Mouse (Mus musculus) lung, embryonic 14.5 days (tissue): ENCODE measurements around the gene Myo1d. TPM values are rescaled to one million over a fixed set of nuclear protein-coding genes. Genes with fewer than 3 reads are reported as not detected.

Experiments used
- ATAC-seq: fragments of 200-750 bp; cut with Nextera tagmentation; 2 replicates; pipeline ENCODE4 v1.8.0; 2017; ENCODE audit warnings: mild to moderate bottlenecking, moderate TSS enrichment, moderate library complexity; ENCODE audit not compliant: insufficient read depth
- DNase-seq: peaks from one replicate; pipeline ENCODE4 v3.0.0-alpha.2; 2015
- H3K27ac ChIP-seq: fragments of 300-500 bp; sonication (generic); 2 replicates; pipeline ENCODE4 v1.5.1; 2014; ENCODE audit warnings: low read depth, mild to moderate bottlenecking, moderate library complexity
- H3K27me3 ChIP-seq: fragments of 300-500 bp; sonication (generic); 2 replicates; pipeline ENCODE4 v1.6.1; 2014; ENCODE audit warnings: low read length, control low read depth; ENCODE audit not compliant: insufficient read depth
- H3K36me3 ChIP-seq: fragments of 300-500 bp; sonication (generic); 2 replicates; pipeline ENCODE4 v1.6.1; 2014; ENCODE audit warnings: control low read depth; ENCODE audit not compliant: insufficient read depth
- H3K4me1 ChIP-seq: fragments of 300-500 bp; sonication (generic); 2 replicates; pipeline ENCODE4 v1.6.1; 2014; ENCODE audit warnings: antibody characterized with exemption, control low read depth; ENCODE audit not compliant: insufficient read depth
- H3K4me2 ChIP-seq: fragments of 300-500 bp; sonication (generic); 2 replicates; pipeline ENCODE4 v1.6.1; 2014; ENCODE audit warnings: mild to moderate bottlenecking
- H3K4me3 ChIP-seq: fragments of 300-500 bp; sonication (generic); 2 replicates; pipeline ENCODE4 v1.5.1; 2014; ENCODE audit warnings: low read depth, low read length
- H3K9ac ChIP-seq: fragments of 300-500 bp; sonication (generic); 2 replicates; pipeline ENCODE4 v1.6.1; 2014
- H3K9me3 ChIP-seq: fragments of 300-500 bp; sonication (generic); 2 replicates; pipeline ENCODE4 v1.6.1; 2016; ENCODE audit warnings: low read depth, low read length, control low read depth
- CTCF ChIP-seq: IDR thresholded peaks from 2 replicates; pipeline ENCODE4 v1.5.1; 2016; ENCODE audit warnings: antibody characterized with exemption, low read depth
- WGBS: fragments of 180-500 bp; shearing (Covaris S2); extraction: QIAGEN DNeasy Blood & Tissue Kit; methylation state at CpG from one replicate; pipeline ENCODE4 v1.1.7; 2014; 5-methylcytosine and 5-hydroxymethylcytosine counted together
- polyA plus RNA-seq: library from polyadenylated mRNA; unstranded; fragments of >200 nt; fragmentation: Nextera tagmentation; extraction: Ambion mirVana; gene quantifications from 2 replicates; pipeline ENCODE4 v1.2.1, GENCODE M21; 2014

Myo1d gene
- polyA plus RNA-seq, 1 experiment from 2014 or later = 16.1 TPM

- Histone ChIP-seq H3K9ac (no peak overlapping the region), H3K27ac (no peak overlapping the region), H3K9me3 (no peaks in the 10 kb centered on the region), H3K4me1 (peaks cover 10% of the 10 kb centered on the region), H3K4me3 (no peak overlapping the region), H3K36me3 (no peaks in the 10 kb centered on the region), H3K4me2 (no peak overlapping the region), H3K27me3 (peaks cover 11% of the 10 kb centered on the region; the same call in 1 of the 2 replicates)
- peak; percentile 52 for DNase-seq
- no peak for ATAC-seq
- TF ChIP-seq CTCF = peak; percentile 63
- 21% methylated on average over 8 of the region's 8 CpGs for WGBS
Measured at GRCm38 (mm10) chr11:80602041-80602458, 177.8 kb downstream of the Myo1d start.

DNA sequence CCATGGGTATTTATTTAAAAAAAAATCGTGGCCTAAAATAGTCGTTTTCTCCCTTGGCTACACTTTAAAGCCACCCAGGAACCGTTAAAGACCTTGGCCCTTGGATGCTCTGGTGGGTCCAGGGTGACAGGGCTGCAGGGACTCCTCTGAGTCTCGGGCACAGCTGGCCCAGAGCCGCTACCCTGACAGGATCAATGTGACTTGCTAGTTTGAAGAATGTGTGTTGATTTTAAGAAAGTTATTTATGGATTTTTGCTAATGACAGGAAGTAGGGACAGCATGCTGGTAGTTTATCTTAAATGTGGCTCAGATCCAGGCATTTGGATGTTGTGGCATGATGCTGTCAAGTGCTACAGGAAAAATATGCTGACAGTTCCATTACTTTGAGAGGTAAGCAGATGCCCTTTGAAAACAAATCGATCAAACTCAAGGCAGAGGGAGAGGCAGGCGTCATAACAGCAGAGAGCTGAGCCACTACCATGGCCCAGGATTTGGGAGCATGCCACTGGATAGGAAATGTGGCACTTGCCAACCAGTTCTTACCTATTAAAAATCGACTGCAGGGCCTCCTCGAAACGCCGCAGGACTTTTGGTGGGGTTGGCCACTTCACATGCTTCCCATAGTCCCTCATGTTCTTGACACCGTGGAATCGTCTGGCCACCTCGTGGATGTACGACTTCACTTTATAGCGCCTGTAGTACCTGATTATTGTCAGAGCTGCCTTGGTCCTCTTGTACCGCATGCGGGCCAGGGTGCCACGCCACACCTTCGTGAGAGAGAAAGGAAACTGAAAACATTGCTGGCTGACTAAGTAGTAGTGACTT lies 178.6 kb downstream of the Myo1d start:
- H3K4me2 ChIP-seq = no peak overlapping the region
- DNase-seq (peak; percentile 69), ATAC-seq (peak; percentile 54)
- no peaks in the 10 kb centered on the region for H3K36me3 ChIP-seq
- WGBS = 54% methylated on average over 20 of the region's 20 CpGs
- H3K27ac ChIP-seq = no peak overlapping the region
- no peak overlapping the region for H3K9ac ChIP-seq
- no peak for TF ChIP-seq CTCF
- H3K9me3 ChIP-seq = no peaks in the 10 kb centered on the region
- H3K27me3 ChIP-seq = peaks cover 11% of the 10 kb centered on the region; the same call in 1 of the 2 replicates
- peaks cover 10% of the 10 kb centered on the region for H3K4me1 ChIP-seq
- no peak overlapping the region for H3K4me3 ChIP-seq

- no peak overlapping the region for H3K4me2 ChIP-seq
- no peak for ATAC-seq
- TF ChIP-seq CTCF = no peak
- WGBS = 68% methylated on average over 1 of the region's 1 CpGs
- no peaks in the 10 kb centered on the region for H3K36me3 ChIP-seq
- H3K4me1 ChIP-seq = no peaks in the 10 kb centered on the region
- no peak for DNase-seq
- H3K9me3 ChIP-seq = no peaks in the 10 kb centered on the region
- H3K27me3 ChIP-seq = no peaks in the 10 kb centered on the region
- H3K4me3 ChIP-seq = no peak overlapping the region
- no peak overlapping the region for H3K27ac ChIP-seq
- no peak overlapping the region for H3K9ac ChIP-seq
Measured at GRCm38 (mm10) chr11:80595482-80595881, 184.3 kb downstream of the Myo1d start.

DNA sequence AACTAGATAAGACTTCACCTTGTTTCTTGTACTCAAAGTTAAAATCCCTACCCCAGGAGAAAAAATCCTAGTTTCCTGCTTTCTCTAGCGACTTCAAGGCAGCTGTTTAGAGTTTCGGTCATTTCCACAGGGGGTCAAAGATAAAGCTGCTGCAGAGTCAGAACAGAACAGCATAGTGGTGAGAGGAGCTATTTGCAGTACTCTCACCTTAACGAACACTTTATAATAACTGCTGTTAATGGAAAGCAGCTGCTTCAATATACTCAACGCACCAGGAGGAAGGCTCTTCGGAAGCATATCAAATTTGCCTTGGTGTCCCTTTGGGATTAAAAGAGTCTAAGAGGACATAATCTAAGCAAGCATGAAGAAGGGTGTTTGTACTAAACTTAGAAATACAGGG lies 190.4 kb downstream of the Myo1d start:
- 30% methylated on average over 5 of the region's 5 CpGs for WGBS
- TF ChIP-seq CTCF = no peak
- Histone ChIP-seq H3K4me3 (no peak overlapping the region), H3K9ac (no peak overlapping the region), H3K9me3 (no peaks in the 10 kb centered on the region), H3K27me3 (no peaks in the 10 kb centered on the region), H3K36me3 (no peaks in the 10 kb centered on the region), H3K27ac (no peak overlapping the region), H3K4me2 (no peak overlapping the region), H3K4me1 (no peaks in the 10 kb centered on the region)
- DNase-seq = no peak
- no peak for ATAC-seq

GRCm38 (mm10) chr11:80585761-80586160 lies 194.1 kb downstream of the Myo1d start:
- Histone ChIP-seq H3K9ac (no peak overlapping the region), H3K27me3 (no peaks in the 10 kb centered on the region), H3K27ac (no peak overlapping the region), H3K4me2 (no peak overlapping the region), H3K36me3 (no peaks in the 10 kb centered on the region), H3K4me3 (no peak overlapping the region), H3K9me3 (no peaks in the 10 kb centered on the region), H3K4me1 (no peaks in the 10 kb centered on the region)
- DNase-seq (no peak), ATAC-seq (no peak)
- no peak for TF ChIP-seq CTCF

DNA sequence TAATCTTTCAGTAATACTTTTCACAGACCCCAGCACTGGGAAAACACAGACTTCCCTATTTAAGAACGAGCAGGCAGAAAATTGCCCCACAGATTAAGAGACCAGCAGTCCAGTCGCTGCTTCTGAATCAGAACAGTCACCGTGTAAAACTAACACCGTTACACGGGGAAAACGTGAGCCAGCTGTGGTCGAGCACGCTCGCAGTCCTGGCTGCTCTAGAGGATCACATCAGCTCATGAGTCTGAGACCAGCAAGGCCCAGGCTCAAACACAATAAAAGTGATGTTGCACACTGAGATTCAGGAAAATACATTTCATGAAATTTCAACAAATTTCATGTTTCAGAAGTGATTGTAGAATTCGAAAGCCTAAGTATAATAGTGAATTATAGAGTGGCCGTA lies 194.6 kb downstream of the Myo1d start:
- H3K9me3 ChIP-seq = no peaks in the 10 kb centered on the region
- no peak for ATAC-seq
- no peak overlapping the region for H3K4me3 ChIP-seq
- no peak for DNase-seq
- 51% methylated on average over 11 of the region's 11 CpGs for WGBS
- H3K27me3 ChIP-seq = no peaks in the 10 kb centered on the region
- H3K27ac ChIP-seq = no peak overlapping the region
- H3K4me1 ChIP-seq = no peaks in the 10 kb centered on the region
- H3K36me3 ChIP-seq = no peaks in the 10 kb centered on the region
- TF ChIP-seq CTCF = no peak
- no peak overlapping the region for H3K9ac ChIP-seq
- no peak overlapping the region for H3K4me2 ChIP-seq

DNA sequence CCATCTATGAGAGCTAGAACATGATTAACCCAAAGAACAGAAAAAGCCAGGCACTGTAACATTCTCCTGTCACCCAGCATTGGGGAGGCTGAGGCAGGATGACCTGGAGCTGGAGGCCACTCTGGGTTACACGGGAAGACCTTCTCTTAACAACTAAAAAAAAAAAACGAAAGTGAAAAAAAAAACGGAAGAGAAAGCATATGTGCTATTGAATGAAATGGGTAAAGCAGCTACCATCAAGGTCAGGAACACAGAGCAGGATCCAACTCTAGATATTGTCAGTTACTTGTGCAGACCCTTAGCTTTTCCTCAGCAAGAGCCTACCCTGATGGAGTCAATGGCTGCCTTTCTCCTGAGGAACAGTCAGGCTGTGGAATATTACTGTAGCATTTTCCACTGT lies 199.3 kb downstream of the Myo1d start:
- Histone ChIP-seq H3K9ac (no peak overlapping the region), H3K36me3 (no peaks in the 10 kb centered on the region), H3K27ac (no peak overlapping the region), H3K4me1 (0 out of 2 replicates have a peak, but pooled peaks cover 2% of the 10 kb centered on the region), H3K4me3 (no peak overlapping the region), H3K9me3 (no peaks in the 10 kb centered on the region), H3K27me3 (no peaks in the 10 kb centered on the region), H3K4me2 (no peak overlapping the region)
- DNase-seq = no peak
- 78% methylated on average over 3 of the region's 3 CpGs for WGBS
- no peak for ATAC-seq
- TF ChIP-seq CTCF = no peak
